Mouse (Mus musculus): ENCODE results near the gene Gdpd5.

DNA sequence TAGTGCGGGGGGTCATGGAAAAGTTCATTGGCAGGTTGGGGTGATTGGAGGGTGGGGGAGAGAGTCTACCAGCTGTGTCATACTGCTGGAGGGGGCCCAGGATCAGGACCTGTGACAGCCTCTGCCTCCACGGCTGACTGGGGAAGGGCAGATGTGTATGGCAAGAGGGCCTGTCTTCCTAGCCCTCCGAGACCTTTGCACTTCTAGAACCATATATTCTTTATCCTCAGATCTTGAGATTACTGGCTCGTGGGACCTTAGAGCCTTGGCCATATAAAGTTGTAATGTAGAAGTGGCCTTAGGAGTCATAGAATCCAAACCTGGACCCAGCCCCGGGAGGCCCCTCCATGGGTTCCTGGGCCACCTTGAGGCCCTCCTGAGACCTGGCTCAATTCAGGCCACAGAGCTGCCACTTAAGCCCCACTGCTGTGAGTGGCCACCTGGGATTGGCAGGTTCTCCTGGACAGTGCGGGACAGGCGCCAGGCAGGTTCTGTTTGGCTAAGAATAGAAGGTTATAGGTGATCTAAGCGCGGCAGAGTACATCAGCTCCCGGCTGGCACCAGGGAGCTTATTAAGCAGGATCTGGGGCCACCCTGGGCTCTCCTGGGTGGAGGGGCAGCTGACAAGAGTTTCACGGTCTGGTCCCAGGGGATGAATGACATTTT is 15.9 kb downstream of the Gdpd5 start:
- TF ChIP-seq TAL1 (conservative IDR thresholded peaks at IDR 0.05; ENCODE audit: low read depth, low read length) (no peak), CTCF (IDR thresholded peaks at IDR 0.05; ENCODE audit: low read depth, low read length) (no peak), GATA1 (IDR thresholded peaks at IDR 0.05; ENCODE audit: borderline replicate concordance, low read length) (no peak), GATA2 (IDR thresholded peaks at IDR 0.05; ENCODE audit: borderline replicate concordance, low read depth, low read length) (no peak), POLR2AphosphoS5 (IDR thresholded peaks at IDR 0.05; ENCODE audit: insufficient replicate concordance, low read depth, low read length) (no peak)
